8 mouse cellular contexts compared by ENCODE assay signal in the genomic region with DNA sequence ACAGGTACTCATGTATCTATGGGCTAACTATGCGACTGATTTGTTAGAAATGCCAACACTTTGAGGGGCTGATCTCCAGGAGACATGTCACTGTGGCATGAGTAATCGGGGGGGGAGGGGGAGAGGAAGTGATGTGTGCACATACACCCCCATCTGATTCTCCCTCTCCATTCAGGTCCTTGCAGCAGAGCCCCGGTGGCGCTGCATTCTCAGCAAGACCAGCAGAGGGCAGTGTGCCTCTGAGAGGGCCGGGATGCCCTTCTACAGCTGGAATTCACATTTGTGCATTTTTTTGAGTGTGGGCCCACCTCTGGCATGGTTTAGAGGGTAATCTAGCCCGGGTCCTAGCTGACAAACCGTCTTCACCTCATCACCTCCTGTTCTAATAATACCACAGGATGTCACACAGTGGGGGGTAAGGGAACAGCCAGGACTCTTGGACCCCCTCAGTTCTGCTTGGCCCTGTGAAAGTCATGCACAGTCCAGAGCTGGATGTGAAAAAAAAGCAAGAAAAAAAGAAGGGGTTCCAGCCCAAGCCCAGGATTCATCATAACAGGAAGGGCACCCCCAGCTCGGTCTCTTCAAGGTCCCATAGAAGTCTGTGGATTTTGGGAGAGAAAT.
DNase-seq lines count a peak whose midpoint lies in the region; ATAC-seq and TF ChIP-seq lines count a peak whose summit lies in the region.

No protein-coding gene starts in this region.

- H3K27me3 ChIP-seq in heart, embryonic 12.5 days (replicated peaks), result peaks cover 14% of the 10 kb centered on the region
- H3K27me3 ChIP-seq in intestine, embryonic 16.5 days (replicated peaks; ENCODE audit: control insufficient read depth, insufficient read depth, low read length), result no peaks in the 10 kb centered on the region
- no peaks in the 10 kb centered on the region for H3K27me3 ChIP-seq in midbrain, embryonic 15.5 days (replicated peaks)
- no peaks in the 10 kb centered on the region for H3K27me3 ChIP-seq in stomach, postnatal 0 days (ENCODE audit: control insufficient read depth, insufficient read depth, low read length)

- H3K4me2 ChIP-seq in heart, embryonic 12.5 days, result no peak overlapping the region
- H3K4me2 ChIP-seq in intestine, embryonic 16.5 days (ENCODE audit: low read depth, low read length), result no peak overlapping the region
- no peak overlapping the region for H3K4me2 ChIP-seq in midbrain, embryonic 15.5 days
- H3K4me2 ChIP-seq in stomach, postnatal 0 days (replicated peaks; ENCODE audit: low read depth), result no peak overlapping the region

- H3K27ac ChIP-seq in heart, embryonic 12.5 days (ENCODE audit: poor library complexity, severe bottlenecking), result no peak overlapping the region
- no peak overlapping the region for H3K27ac ChIP-seq in intestine, embryonic 16.5 days (ENCODE audit: low read length)
- no peak overlapping the region for H3K27ac ChIP-seq in midbrain, embryonic 15.5 days
- H3K27ac ChIP-seq in stomach, postnatal 0 days (replicated peaks), result no peak overlapping the region

- no peak for TF ChIP-seq EP300 in stomach, postnatal 0 days (optimal IDR thresholded peaks at IDR 0.05)

- H3K9ac ChIP-seq in heart, embryonic 12.5 days, result no peak overlapping the region
- H3K9ac ChIP-seq in intestine, embryonic 16.5 days (ENCODE audit: low read depth, low read length), result no peak overlapping the region
- no peak overlapping the region for H3K9ac ChIP-seq in midbrain, embryonic 15.5 days
- H3K9ac ChIP-seq in stomach, postnatal 0 days (ENCODE audit: low read length), result no peak overlapping the region

- peaks cover 10% of the 10 kb centered on the region for H3K4me1 ChIP-seq in heart, embryonic 12.5 days (replicated peaks)
- 0 out of 2 replicates have a peak, but pooled peaks cover 5% of the 10 kb centered on the region for H3K4me1 ChIP-seq in intestine, embryonic 16.5 days (ENCODE audit: control insufficient read depth, insufficient read depth, low read length)
- no peaks in the 10 kb centered on the region for H3K4me1 ChIP-seq in midbrain, embryonic 15.5 days
- H3K4me1 ChIP-seq in stomach, postnatal 0 days (replicated peaks; ENCODE audit: control insufficient read depth, insufficient read depth), result no peaks in the 10 kb centered on the region

- peak; percentile 96 for TF ChIP-seq CTCF in stomach, postnatal 0 days (IDR thresholded peaks at IDR 0.05; ENCODE audit: low read depth)

- intact Hi-C loops in left cerebral cortex, postnatal 14 days (cut with DNase I), result loop anchor here (1.0 to 5.0 kb wide), 2 partner anchors 117 to 238 kb away; no protein-coding TSS in a partner anchor

- no peaks in the 10 kb centered on the region for H3K36me3 ChIP-seq in heart, embryonic 12.5 days
- H3K36me3 ChIP-seq in intestine, embryonic 16.5 days (ENCODE audit: control insufficient read depth, insufficient read depth, low read length), result no peaks in the 10 kb centered on the region
- no peaks in the 10 kb centered on the region for H3K36me3 ChIP-seq in midbrain, embryonic 15.5 days (replicated peaks)
- no peaks in the 10 kb centered on the region for H3K36me3 ChIP-seq in stomach, postnatal 0 days (ENCODE audit: control insufficient read depth, insufficient read depth, low read length)

- peak; percentile 97 for DNase-seq in heart, adult 11 months
- peak; percentile 73 to 84 for DNase-seq in cerebellum, postnatal 25 days
- peak; percentile 47 to 55 for DNase-seq in gastrocnemius, adult 8-10 months (ENCODE audit: low spot score in 2 of 2)
- peak; percentile 82 to 83 for DNase-seq in left cerebral cortex, postnatal 14 days (ENCODE audit: low spot score in 2 of 2)
- peak; percentile 78 for DNase-seq in stomach, postnatal 0 days (ENCODE audit: low spot score)

- no peak overlapping the region for H3K4me3 ChIP-seq in heart, embryonic 12.5 days
- H3K4me3 ChIP-seq in intestine, embryonic 16.5 days (ENCODE audit: low read length), result no peak overlapping the region
- no peak overlapping the region for H3K4me3 ChIP-seq in midbrain, embryonic 15.5 days
- H3K4me3 ChIP-seq in stomach, postnatal 0 days (ENCODE audit: low read depth, low read length), result no peak overlapping the region

- no peak for ATAC-seq in heart, embryonic 12.5 days (ENCODE audit: insufficient number of reproducible peaks, low FRiP score)
- ATAC-seq in intestine, embryonic 16.5 days, result 0 out of 2 replicates have a peak, but pooled peaks have one; percentile 21
- ATAC-seq in midbrain, embryonic 15.5 days (replicated peaks), result peak; percentile 49; the same call in 1 of the 2 replicates
- ATAC-seq in stomach, postnatal 0 days (ENCODE audit: low FRiP score, low TSS enrichment), result no peak

- no peaks in the 10 kb centered on the region for H3K9me3 ChIP-seq in heart, embryonic 12.5 days (replicated peaks)
- H3K9me3 ChIP-seq in intestine, embryonic 16.5 days (ENCODE audit: control insufficient read depth, low read length), result no peaks in the 10 kb centered on the region
- H3K9me3 ChIP-seq in midbrain, embryonic 15.5 days, result no peaks in the 10 kb centered on the region
- H3K9me3 ChIP-seq in stomach, postnatal 0 days (ENCODE audit: control insufficient read depth, low read length), result no peaks in the 10 kb centered on the region

- WGBS in heart, embryonic 12.5 days, result 16% methylated on average over 8 of the region's 8 CpGs
- 20% methylated on average over 8 of the region's 8 CpGs for WGBS in intestine, embryonic 16.5 days
- WGBS in midbrain, embryonic 15.5 days, result 24% methylated on average over 8 of the region's 8 CpGs
- 19% methylated on average over 8 of the region's 8 CpGs for WGBS in stomach, postnatal 0 days

Comparison
In these comparisons a context has a peak if more than half of its experiments do, and no peak if none do; other contexts are left out.
1. ATAC-seq: peak in intestine, embryonic 16.5 days (single experiment) and midbrain, embryonic 15.5 days (single experiment); none in heart, embryonic 12.5 days (single experiment) and stomach, postnatal 0 days (single experiment).
2. Peak in every context shown above with its lines, with median percentiles within 50 percentile points of each other: DNase-seq.